ENCODE assay signal across 15 mouse cellular contexts in genomic region chr2:83674421-83674820, GRCm38 (mm10).
"Had no signal": no experiment of that assay in that cellular context is flagged by ENCODE, and none has a peak within 500 bp of the region (broad histone marks: within the 10 kb centered on the region; RNA-seq: fewer than 3 reads in every experiment).

No protein-coding gene starts in this region.

- H3K27ac ChIP-seq: liver, embryonic 12.5 days; midbrain, embryonic 15.5 days; stomach, embryonic 15.5 days had no signal

- DNase-seq: kidney, adult 18-20 months; kidney, postnatal 14 days; layer of hippocampus, adult 9-11 months; layer of hippocampus, postnatal 36 days; lung, embryonic 14.5 days; lung, postnatal 10 days; lung, postnatal 4 days; right cerebral cortex, postnatal 14 days; thymus, adult 2 months; thymus, postnatal 25 days had no signal

- H3K27me3 ChIP-seq: limb, embryonic 15.5 days; liver, embryonic 12.5 days; midbrain, embryonic 15.5 days; stomach, embryonic 15.5 days had no signal

- ATAC-seq: liver, embryonic 12.5 days; midbrain, embryonic 15.5 days had no signal

- H3K36me3 ChIP-seq: midbrain, embryonic 15.5 days; stomach, embryonic 15.5 days had no signal

- H3K9me3 ChIP-seq: limb, embryonic 15.5 days; liver, embryonic 12.5 days; midbrain, embryonic 15.5 days; stomach, embryonic 15.5 days had no signal

- H3K4me1 ChIP-seq: liver, embryonic 12.5 days; midbrain, embryonic 15.5 days; stomach, embryonic 15.5 days had no signal

- H3K9ac ChIP-seq: limb, embryonic 15.5 days; liver, embryonic 12.5 days; lung, embryonic 14.5 days; midbrain, embryonic 15.5 days; stomach, embryonic 15.5 days had no signal

- H3K4me2 ChIP-seq: limb, embryonic 15.5 days; liver, embryonic 12.5 days; lung, embryonic 14.5 days; midbrain, embryonic 11.5 days; midbrain, embryonic 15.5 days; stomach, embryonic 15.5 days had no signal

- H3K4me3 ChIP-seq: limb, embryonic 15.5 days; liver, embryonic 12.5 days; midbrain, embryonic 15.5 days; stomach, embryonic 15.5 days had no signal
